Mouse (Mus musculus) kidney, adult 2 months (tissue): Measurements from ENCODE around the gene Adamts10.

Experiments
- CTCF ChIP-seq: fragments of 200-500 bp; conservative IDR thresholded peaks from 2 replicates; pipeline ENCODE4 v1.5.1; 2011; ENCODE audit warnings: low read depth, mild to moderate bottlenecking, control low read depth, low read length, moderate library complexity, mixed read lengths; ENCODE audit not compliant: insufficient read depth, insufficient read length
- POLR2A ChIP-seq: fragments of 200-500 bp; IDR thresholded peaks from one replicate; pipeline ENCODE4 v1.6.1; 2011; ENCODE audit warnings: low read depth, low read length, control low read depth

DNA sequence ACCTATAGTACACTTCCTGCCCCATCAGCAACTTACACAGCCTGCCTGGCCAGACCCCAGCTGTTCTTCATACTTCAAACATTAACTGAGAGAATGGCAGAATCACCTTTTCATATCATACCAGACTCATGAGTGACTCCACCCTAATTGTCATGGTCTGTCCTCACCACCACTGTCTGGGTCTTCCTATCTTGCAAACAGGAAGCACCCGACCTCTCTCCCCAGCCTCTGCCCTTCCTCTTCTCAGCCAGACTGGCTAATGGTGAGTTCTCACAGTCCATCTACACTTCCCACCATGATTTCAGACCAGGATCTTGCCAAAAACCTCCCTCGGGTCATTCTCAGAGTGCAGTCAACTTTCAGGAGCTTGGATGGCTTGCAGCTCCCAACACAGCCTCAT, 42.2 kb downstream of the Adamts10 start:
- no peak for TF ChIP-seq POLR2A
- no peak for TF ChIP-seq CTCF
